Mouse (Mus musculus): Measurements from ENCODE around the gene Mroh8. TPM values are rescaled to one million over a fixed set of nuclear protein-coding genes. Genes with fewer than 3 reads are reported as not detected.

Mroh8 gene
- polyA plus RNA-seq, 1 experiment from 2014 or later, result 0.51 TPM

GRCm38 (mm10) chr2:157187223-157187622 lies 92.1 kb downstream of the Mroh8 start:
- no peak overlapping the region for H3K4me3 ChIP-seq (ENCODE audit: low read length)
- no peak overlapping the region for H3K9ac ChIP-seq (ENCODE audit: low read depth, low read length)
- WGBS, result 82% methylated on average over 4 of the region's 4 CpGs
- ATAC-seq, result no peak
- no peaks in the 10 kb centered on the region for H3K9me3 ChIP-seq (ENCODE audit: control insufficient read depth, low read length)
- H3K36me3 ChIP-seq (ENCODE audit: control insufficient read depth, insufficient read depth, low read length), result peaks cover 15% of the 10 kb centered on the region; the same call in 1 of the 2 replicates
- no peak overlapping the region for H3K27ac ChIP-seq (ENCODE audit: low read depth, low read length)
- H3K4me2 ChIP-seq (ENCODE audit: low read length), result no peak overlapping the region
- H3K4me1 ChIP-seq (ENCODE audit: control insufficient read depth, insufficient read depth, low read depth, low read length), result no peaks in the 10 kb centered on the region
- H3K27me3 ChIP-seq (replicated peaks; ENCODE audit: control insufficient read depth, insufficient read depth, low read length), result no peaks in the 10 kb centered on the region

GRCm38 (mm10) chr2:157186504-157186903 lies 92.8 kb downstream of the Mroh8 start:
- Histone ChIP-seq H3K4me2 (ENCODE audit: low read length) (no peak overlapping the region), H3K27me3 (replicated peaks; ENCODE audit: control insufficient read depth, insufficient read depth, low read length) (no peaks in the 10 kb centered on the region), H3K36me3 (ENCODE audit: control insufficient read depth, insufficient read depth, low read length) (peaks cover 12% of the 10 kb centered on the region; the same call in 1 of the 2 replicates), H3K9ac (ENCODE audit: low read depth, low read length) (no peak overlapping the region), H3K4me1 (ENCODE audit: control insufficient read depth, insufficient read depth, low read depth, low read length) (no peaks in the 10 kb centered on the region), H3K27ac (ENCODE audit: low read depth, low read length) (no peak overlapping the region), H3K9me3 (ENCODE audit: control insufficient read depth, low read length) (no peaks in the 10 kb centered on the region), H3K4me3 (ENCODE audit: low read length) (no peak overlapping the region)
- 19% methylated on average over 5 of the region's 5 CpGs for WGBS
- no peak for ATAC-seq

GRCm38 (mm10) chr2:157185022-157185660 lies 94.2 kb downstream of the Mroh8 start:
- Histone ChIP-seq H3K27me3 (replicated peaks; ENCODE audit: control insufficient read depth, insufficient read depth, low read length) (no peaks in the 10 kb centered on the region), H3K9me3 (ENCODE audit: control insufficient read depth, low read length) (no peaks in the 10 kb centered on the region), H3K4me1 (ENCODE audit: control insufficient read depth, insufficient read depth, low read depth, low read length) (no peaks in the 10 kb centered on the region), H3K4me3 (ENCODE audit: low read length) (no peak overlapping the region), H3K36me3 (ENCODE audit: control insufficient read depth, insufficient read depth, low read length) (peaks cover 9% of the 10 kb centered on the region; the same call in 1 of the 2 replicates), H3K9ac (ENCODE audit: low read depth, low read length) (no peak overlapping the region), H3K27ac (ENCODE audit: low read depth, low read length) (no peak overlapping the region), H3K4me2 (ENCODE audit: low read length) (no peak overlapping the region)
- WGBS, result 90% methylated on average over 13 of the region's 13 CpGs
- no peak for ATAC-seq

GRCm38 (mm10) chr2:157178167-157178566 lies 101.2 kb downstream of the Mroh8 start:
- 0 out of 2 replicates have a peak, but pooled peaks cover 2% of the 10 kb centered on the region for H3K36me3 ChIP-seq (ENCODE audit: control insufficient read depth, insufficient read depth, low read length)
- H3K9ac ChIP-seq (ENCODE audit: low read depth, low read length), result no peak overlapping the region
- H3K4me3 ChIP-seq (ENCODE audit: low read length), result no peak overlapping the region
- H3K9me3 ChIP-seq (ENCODE audit: control insufficient read depth, low read length), result no peaks in the 10 kb centered on the region
- no peaks in the 10 kb centered on the region for H3K27me3 ChIP-seq (replicated peaks; ENCODE audit: control insufficient read depth, insufficient read depth, low read length)
- WGBS, result 88% methylated on average over 6 of the region's 6 CpGs
- ATAC-seq, result no peak
- H3K4me2 ChIP-seq (ENCODE audit: low read length), result no peak overlapping the region
- H3K27ac ChIP-seq (ENCODE audit: low read depth, low read length), result no peak overlapping the region
- H3K4me1 ChIP-seq (ENCODE audit: control insufficient read depth, insufficient read depth, low read depth, low read length), result no peaks in the 10 kb centered on the region

- no peaks in the 10 kb centered on the region for H3K4me1 ChIP-seq (ENCODE audit: control insufficient read depth, insufficient read depth, low read depth, low read length)
- 0 out of 2 replicates have a peak, but pooled peaks cover 2% of the 10 kb centered on the region for H3K36me3 ChIP-seq (ENCODE audit: control insufficient read depth, insufficient read depth, low read length)
- H3K9me3 ChIP-seq (ENCODE audit: control insufficient read depth, low read length), result no peaks in the 10 kb centered on the region
- H3K9ac ChIP-seq (ENCODE audit: low read depth, low read length), result no peak overlapping the region
- no peak overlapping the region for H3K4me3 ChIP-seq (ENCODE audit: low read length)
- no peak overlapping the region for H3K4me2 ChIP-seq (ENCODE audit: low read length)
- WGBS, result 95% methylated on average over 3 of the region's 3 CpGs
- H3K27me3 ChIP-seq (replicated peaks; ENCODE audit: control insufficient read depth, insufficient read depth, low read length), result no peaks in the 10 kb centered on the region
- H3K27ac ChIP-seq (ENCODE audit: low read depth, low read length), result no peak overlapping the region
- ATAC-seq, result no peak
Observed at GRCm38 (mm10) chr2:157176248-157176647, 103.1 kb downstream of the Mroh8 start.

GRCm38 (mm10) chr2:157174416-157174815 lies 104.9 kb downstream of the Mroh8 start:
- no peak for ATAC-seq
- Histone ChIP-seq H3K9ac (ENCODE audit: low read depth, low read length) (no peak overlapping the region), H3K9me3 (ENCODE audit: control insufficient read depth, low read length) (no peaks in the 10 kb centered on the region), H3K4me1 (ENCODE audit: control insufficient read depth, insufficient read depth, low read depth, low read length) (no peaks in the 10 kb centered on the region; the same call in 1 of the 2 replicates), H3K36me3 (ENCODE audit: control insufficient read depth, insufficient read depth, low read length) (0 out of 2 replicates have a peak, but pooled peaks cover 2% of the 10 kb centered on the region), H3K4me3 (ENCODE audit: low read length) (no peak overlapping the region), H3K4me2 (ENCODE audit: low read length) (no peak overlapping the region), H3K27me3 (replicated peaks; ENCODE audit: control insufficient read depth, insufficient read depth, low read length) (no peaks in the 10 kb centered on the region), H3K27ac (ENCODE audit: low read depth, low read length) (no peak overlapping the region)
- WGBS, result 78% methylated on average over 5 of the region's 5 CpGs

- Histone ChIP-seq H3K9me3 (ENCODE audit: control insufficient read depth, low read length) (no peaks in the 10 kb centered on the region), H3K4me2 (ENCODE audit: low read length) (no peak overlapping the region), H3K27ac (ENCODE audit: low read depth, low read length) (no peak overlapping the region), H3K4me1 (ENCODE audit: control insufficient read depth, insufficient read depth, low read depth, low read length) (no peaks in the 10 kb centered on the region; the same call in 1 of the 2 replicates), H3K36me3 (ENCODE audit: control insufficient read depth, insufficient read depth, low read length) (0 out of 2 replicates have a peak, but pooled peaks cover 2% of the 10 kb centered on the region), H3K9ac (ENCODE audit: low read depth, low read length) (no peak overlapping the region), H3K4me3 (ENCODE audit: low read length) (no peak overlapping the region), H3K27me3 (replicated peaks; ENCODE audit: control insufficient read depth, insufficient read depth, low read length) (no peaks in the 10 kb centered on the region)
- 97% methylated on average over 6 of the region's 6 CpGs for WGBS
- ATAC-seq, result no peak
Observed at GRCm38 (mm10) chr2:157173555-157173954, 105.8 kb downstream of the Mroh8 start.

GRCm38 (mm10) chr2:157172984-157173383 lies 106.4 kb downstream of the Mroh8 start:
- ATAC-seq, result no peak
- Histone ChIP-seq H3K27me3 (replicated peaks; ENCODE audit: control insufficient read depth, insufficient read depth, low read length) (no peaks in the 10 kb centered on the region), H3K4me3 (ENCODE audit: low read length) (no peak overlapping the region), H3K9me3 (ENCODE audit: control insufficient read depth, low read length) (no peaks in the 10 kb centered on the region), H3K9ac (ENCODE audit: low read depth, low read length) (no peak overlapping the region), H3K36me3 (ENCODE audit: control insufficient read depth, insufficient read depth, low read length) (0 out of 2 replicates have a peak, but pooled peaks cover 2% of the 10 kb centered on the region), H3K4me1 (ENCODE audit: control insufficient read depth, insufficient read depth, low read depth, low read length) (no peaks in the 10 kb centered on the region; the same call in 1 of the 2 replicates), H3K4me2 (ENCODE audit: low read length) (no peak overlapping the region), H3K27ac (ENCODE audit: low read depth, low read length) (no peak overlapping the region)
- WGBS, result 99% methylated on average over 6 of the region's 6 CpGs

GRCm38 (mm10) chr2:157170626-157171025 lies 108.7 kb downstream of the Mroh8 start:
- Histone ChIP-seq H3K4me3 (ENCODE audit: low read length) (no peak overlapping the region), H3K36me3 (ENCODE audit: control insufficient read depth, insufficient read depth, low read length) (0 out of 2 replicates have a peak, but pooled peaks cover 2% of the 10 kb centered on the region), H3K4me2 (ENCODE audit: low read length) (no peak overlapping the region), H3K9ac (ENCODE audit: low read depth, low read length) (no peak overlapping the region), H3K27ac (ENCODE audit: low read depth, low read length) (no peak overlapping the region), H3K27me3 (replicated peaks; ENCODE audit: control insufficient read depth, insufficient read depth, low read length) (no peaks in the 10 kb centered on the region), H3K4me1 (ENCODE audit: control insufficient read depth, insufficient read depth, low read depth, low read length) (no peaks in the 10 kb centered on the region; the same call in 1 of the 2 replicates), H3K9me3 (ENCODE audit: control insufficient read depth, low read length) (no peaks in the 10 kb centered on the region)
- 33% methylated on average over 6 of the region's 6 CpGs for WGBS
- ATAC-seq, result no peak

All from hindbrain, embryonic 16.5 days (tissue).